In the genomic region with DNA sequence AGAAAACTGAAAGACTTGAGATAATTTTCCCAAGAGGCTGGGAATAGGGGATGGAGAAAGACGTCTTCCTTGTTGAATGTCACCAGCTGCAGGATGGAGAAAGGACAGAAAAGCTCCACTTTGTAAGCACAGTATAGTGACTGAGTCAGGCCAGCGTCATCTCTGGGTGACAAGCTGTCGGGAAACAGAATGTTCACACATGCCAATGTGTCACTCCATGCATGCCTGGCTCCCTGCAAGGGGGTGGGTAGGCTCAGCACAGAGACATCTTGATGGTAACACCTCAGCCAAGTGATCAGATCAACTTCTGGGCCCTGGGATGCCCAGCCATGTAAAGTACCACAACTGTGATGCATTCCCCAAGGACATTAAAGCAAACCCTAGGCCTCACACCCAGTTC, we compare ENCODE assay signal across 27 mouse cellular contexts. TPM values are rescaled to one million over a fixed set of nuclear protein-coding genes. Genes with fewer than 3 reads are reported as not detected.
"Had no signal": no experiment of that assay in that cellular context is flagged by ENCODE, and none has a peak within 500 bp of the region (broad histone marks: within the 10 kb centered on the region; RNA-seq: fewer than 3 reads in every experiment).

No protein-coding gene starts in this region.

- DNase-seq: kidney, adult 11 months; kidney, adult 8-10 months; kidney, postnatal 10 days; kidney, postnatal 36 days; liver; lung, adult 2 months; lung, postnatal 14 days; retina, postnatal 1 day; right cerebral cortex, postnatal 25 days; spleen, adult 18-20 months; thymus, postnatal 25 days had no signal

- H3K9ac ChIP-seq: intestine, embryonic 15.5 days; kidney, embryonic 15.5 days; limb, embryonic 13.5 days; liver, embryonic 12.5 days; liver, embryonic 15.5 days; midbrain, embryonic 13.5 days; neural tube, embryonic 13.5 days; stomach, embryonic 15.5 days had no signal

- H3K27me3 ChIP-seq: intestine, embryonic 15.5 days; kidney, embryonic 15.5 days; liver, embryonic 12.5 days; liver, embryonic 15.5 days; midbrain, embryonic 13.5 days; neural tube, embryonic 13.5 days; stomach, embryonic 15.5 days had no signal

- H3K27ac ChIP-seq: intestine, embryonic 15.5 days; kidney, embryonic 15.5 days; layer of hippocampus, adult 2 months; limb, embryonic 10.5 days; limb, embryonic 13.5 days; liver, embryonic 12.5 days; liver, embryonic 15.5 days; midbrain, embryonic 10.5 days; midbrain, embryonic 13.5 days; neural tube, embryonic 13.5 days; stomach, embryonic 15.5 days had no signal

- H3K4me2 ChIP-seq: intestine, embryonic 15.5 days; kidney, embryonic 15.5 days; limb, embryonic 13.5 days; liver, embryonic 12.5 days; liver, embryonic 15.5 days; midbrain, embryonic 13.5 days; neural tube, embryonic 13.5 days; stomach, embryonic 15.5 days had no signal

- H3K4me1 ChIP-seq: intestine, embryonic 15.5 days; kidney, embryonic 15.5 days; liver, embryonic 12.5 days; liver, embryonic 15.5 days; megakaryocyte, embryonic 14.5 days; midbrain, embryonic 10.5 days; stomach, embryonic 15.5 days had no signal

- ATAC-seq: intestine, embryonic 15.5 days; liver, embryonic 12.5 days; midbrain, embryonic 13.5 days; midbrain, embryonic 16.5 days had no signal

- H3K9me3 ChIP-seq: intestine, embryonic 15.5 days; kidney, embryonic 15.5 days; limb, embryonic 10.5 days; liver, embryonic 12.5 days; liver, embryonic 15.5 days; megakaryocyte, embryonic 14.5 days; midbrain, embryonic 13.5 days; neural tube, embryonic 13.5 days; stomach, embryonic 15.5 days had no signal

- H3K4me3 ChIP-seq: intestine, embryonic 15.5 days; kidney, embryonic 15.5 days; layer of hippocampus, adult 2 months; limb, embryonic 10.5 days; limb, embryonic 13.5 days; liver, embryonic 12.5 days; liver, embryonic 15.5 days; megakaryocyte, embryonic 14.5 days; midbrain, embryonic 10.5 days; midbrain, embryonic 13.5 days; myocyte; neural tube, embryonic 13.5 days; stomach, embryonic 15.5 days had no signal

- H3K36me3 ChIP-seq: intestine, embryonic 15.5 days; kidney, embryonic 15.5 days; limb, embryonic 10.5 days; limb, embryonic 13.5 days; liver, embryonic 12.5 days; liver, embryonic 15.5 days; midbrain, embryonic 10.5 days; midbrain, embryonic 13.5 days; neural tube, embryonic 13.5 days; stomach, embryonic 15.5 days had no signal

RNA-seq across cellular contexts. Expression of gene Cpxm2, which starts 26.5 kb away (rescaled TPM):
- total RNA-seq: monocyte, adult 5-6 weeks; neutrophil, adult 5-6 weeks had no signal
- polyA plus RNA-seq: myocyte had no signal
